Mouse (Mus musculus) heart, embryonic 14.5 days (tissue): ENCODE results near the gene Dupd1. TPM values are rescaled to one million over a fixed set of nuclear protein-coding genes. Genes with fewer than 3 reads are reported as not detected.

Experiments
- ATAC-seq: fragments of 200-750 bp; cut with Nextera tagmentation; 2 replicates; pipeline ENCODE4 v1.8.0; 2017; ENCODE audit warnings: low read depth, moderate TSS enrichment; ENCODE audit not compliant: insufficient number of reproducible peaks, insufficient read depth, low FRiP score
- H3K27ac ChIP-seq, 2 experiments: fragments of 200-500 bp in 1 of 2; fragments of 300-500 bp in 1 of 2; sonication (generic) in 1 of 2; replicated peaks in 1 of 2; 2 replicates each; pipeline ENCODE4 v1.5.1; 2012 to 2014; ENCODE audit warnings: low read depth in 2 of 2, low read length in 2 of 2, control low read depth in 1 of 2, mild to moderate bottlenecking in 1 of 2, mixed read lengths in 1 of 2; ENCODE audit not compliant: control insufficient read depth in 1 of 2, insufficient read depth in 1 of 2
- H3K27me3 ChIP-seq: fragments of 300-500 bp; sonication (generic); 2 replicates; pipeline ENCODE4 v1.6.1; 2014; ENCODE audit warnings: mild to moderate bottlenecking, low read length, control low read depth; ENCODE audit not compliant: control insufficient read depth, insufficient read depth
- H3K36me3 ChIP-seq: fragments of 300-500 bp; sonication (generic); 2 replicates; pipeline ENCODE4 v1.6.1; 2014; ENCODE audit warnings: mild to moderate bottlenecking, control low read depth, low read length, mixed read lengths; ENCODE audit not compliant: control insufficient read depth, insufficient read depth
- H3K4me1 ChIP-seq, 2 experiments: fragments of 200-500 bp in 1 of 2; fragments of 300-500 bp in 1 of 2; sonication (generic) in 1 of 2; 2 replicates each; pipeline ENCODE4 v1.6.1; 2012 to 2014; ENCODE audit warnings: low read length in 2 of 2, control low read depth in 1 of 2, mixed read lengths in 1 of 2; ENCODE audit not compliant: control insufficient read depth in 2 of 2, insufficient read depth in 2 of 2
- H3K4me2 ChIP-seq: fragments of 300-500 bp; sonication (generic); 2 replicates; pipeline ENCODE4 v1.6.1; 2014; ENCODE audit warnings: mild to moderate bottlenecking, low read length
- H3K4me3 ChIP-seq, 2 experiments: fragments of 200-500 bp in 1 of 2; fragments of 300-500 bp in 1 of 2; sonication (generic) in 1 of 2; 2 replicates each; pipeline ENCODE4 v1.5.1; 2012 to 2014; ENCODE audit warnings: low read length in 2 of 2, mild to moderate bottlenecking in 2 of 2, control low read depth in 1 of 2, low read depth in 1 of 2, moderate library complexity in 1 of 2; ENCODE audit not compliant: control insufficient read depth in 1 of 2, insufficient read depth in 1 of 2
- H3K9ac ChIP-seq: fragments of 300-500 bp; sonication (generic); 2 replicates; pipeline ENCODE4 v1.6.1; 2014; ENCODE audit warnings: mild to moderate bottlenecking, low read length
- H3K9me3 ChIP-seq: fragments of 300-500 bp; sonication (generic); 2 replicates; pipeline ENCODE4 v1.6.1; 2016; ENCODE audit warnings: low read length, control low read depth; ENCODE audit not compliant: control insufficient read depth
- WGBS: fragments of 180-500 bp; shearing (Covaris S2); extraction: QIAGEN DNeasy Blood & Tissue Kit; methylation state at CpG from one replicate; pipeline ENCODE4 v1.1.7; 2014; 5-methylcytosine and 5-hydroxymethylcytosine counted together
- polyA plus RNA-seq: library from polyadenylated mRNA; unstranded; fragments of >200 nt; fragmentation: Nextera tagmentation; extraction: Ambion mirVana; gene quantifications from 2 replicates; pipeline ENCODE4 v1.2.1, GENCODE M21; 2014

The Dupd1 gene
- polyA plus RNA-seq, 1 experiment from 2014 or later = 0.18 TPM

DNA sequence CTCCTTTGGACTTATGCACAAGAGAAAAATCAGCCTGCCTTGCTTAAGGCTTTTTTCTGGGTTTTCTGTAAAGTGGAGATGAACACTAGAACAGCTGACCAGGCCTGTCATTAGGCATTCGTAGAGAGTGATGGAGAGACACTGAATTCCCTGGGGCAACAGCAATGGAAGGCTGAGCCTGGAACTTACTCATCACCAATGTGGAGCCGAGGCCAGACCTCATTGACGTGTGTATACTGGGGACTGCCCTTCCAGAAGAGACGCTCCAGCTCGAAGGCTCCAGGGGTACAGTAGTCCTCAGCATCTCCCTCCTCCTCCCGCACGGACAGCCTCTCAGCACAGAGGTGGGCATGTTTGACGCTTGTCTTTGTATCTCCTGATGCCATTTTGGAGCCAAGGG, 11.7 kb downstream of the Dupd1 start:
- no peak for ATAC-seq
- 64% methylated on average over 8 of the region's 8 CpGs for WGBS
- H3K27ac ChIP-seq = peak overlapping the region; percentile 8 to 30; a peak in 1 of 4 replicates

DNA sequence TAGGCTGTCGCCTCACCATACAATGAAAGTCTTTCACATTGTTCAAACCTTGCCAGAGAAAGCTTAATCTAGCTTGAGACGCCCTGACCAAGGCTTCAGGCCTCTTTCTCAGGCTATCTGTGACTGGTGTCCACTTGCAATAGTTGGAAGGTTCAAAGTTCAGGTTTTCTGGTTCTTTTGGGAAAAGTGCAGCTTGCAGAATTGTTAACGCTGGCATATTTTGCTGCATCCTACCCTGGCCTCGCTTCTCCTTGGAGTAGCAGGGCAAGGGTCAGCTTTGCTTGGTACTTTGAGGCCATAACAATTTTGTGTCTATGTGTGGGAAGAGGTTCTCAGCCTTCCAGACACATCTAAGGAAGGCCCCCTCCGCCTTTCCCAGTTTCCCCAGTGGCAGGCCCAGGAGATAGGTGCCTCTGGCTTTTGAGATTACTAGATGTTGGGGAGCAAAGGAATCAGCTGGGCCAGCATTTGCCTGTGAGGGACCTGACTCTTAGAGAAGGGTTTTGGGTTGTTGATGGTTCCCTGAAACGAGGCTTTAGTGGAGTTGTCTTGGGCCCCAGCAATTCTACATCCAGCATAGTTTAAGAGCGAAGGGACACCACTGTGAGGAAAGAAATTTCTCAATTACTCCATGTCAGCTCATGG, 18.1 kb downstream of the Dupd1 start:
- Histone ChIP-seq H3K4me2 (no peak overlapping the region), H3K27me3 (no peaks in the 10 kb centered on the region), H3K9me3 (peaks cover 4% of the 10 kb centered on the region), H3K4me1 (peaks cover 0 to 5% of the 10 kb centered on the region in 2 experiments; a peak in 1 of 4 replicates), H3K27ac (no peak overlapping the region), H3K9ac (no peak overlapping the region), H3K36me3 (no peaks in the 10 kb centered on the region), H3K4me3 (no peak overlapping the region)
- no peak for ATAC-seq
- WGBS = 79% methylated on average over 7 of the region's 7 CpGs

More for the DNA sequence above, 11.7 kb downstream of the Dupd1 start:
- Histone ChIP-seq H3K4me1 (peaks cover 20 to 25% of the 10 kb centered on the region in 2 experiments), H3K4me3 (no peak overlapping the region), H3K27me3 (no peaks in the 10 kb centered on the region), H3K36me3 (no peaks in the 10 kb centered on the region), H3K9me3 (no peaks in the 10 kb centered on the region), H3K9ac (no peak overlapping the region), H3K4me2 (0 out of 2 replicates have a peak overlapping the region, but pooled peaks have one; percentile 10)

DNA sequence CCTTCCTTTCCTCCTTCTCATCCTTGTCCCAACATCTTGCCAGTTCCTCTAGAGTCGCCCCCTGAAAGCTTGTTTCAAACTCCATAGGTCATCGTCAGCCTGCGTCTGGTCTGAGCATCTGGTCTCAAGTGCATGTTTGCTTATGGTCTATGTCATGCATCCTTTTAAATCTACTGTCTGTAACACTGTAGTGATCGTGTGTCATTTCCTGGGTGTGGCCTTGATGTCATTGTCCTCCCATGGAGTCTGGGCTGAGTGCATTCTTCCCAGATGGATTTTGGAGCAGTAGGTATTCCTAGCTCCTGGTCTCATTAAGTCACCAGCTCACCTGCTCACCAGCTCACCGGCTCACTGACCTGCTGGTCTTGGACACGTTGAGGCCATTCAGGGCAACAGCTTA, 19.4 kb downstream of the Dupd1 start:
- Histone ChIP-seq H3K27me3 (no peaks in the 10 kb centered on the region), H3K9me3 (peaks cover 4% of the 10 kb centered on the region), H3K36me3 (no peaks in the 10 kb centered on the region), H3K9ac (no peak overlapping the region), H3K27ac (no peak overlapping the region), H3K4me3 (no peak overlapping the region), H3K4me2 (no peak overlapping the region), H3K4me1 (peaks cover 0 to 5% of the 10 kb centered on the region in 2 experiments; a peak in 2 of 4 replicates)
- no peak for ATAC-seq
- 74% methylated on average over 6 of the region's 6 CpGs for WGBS

DNA sequence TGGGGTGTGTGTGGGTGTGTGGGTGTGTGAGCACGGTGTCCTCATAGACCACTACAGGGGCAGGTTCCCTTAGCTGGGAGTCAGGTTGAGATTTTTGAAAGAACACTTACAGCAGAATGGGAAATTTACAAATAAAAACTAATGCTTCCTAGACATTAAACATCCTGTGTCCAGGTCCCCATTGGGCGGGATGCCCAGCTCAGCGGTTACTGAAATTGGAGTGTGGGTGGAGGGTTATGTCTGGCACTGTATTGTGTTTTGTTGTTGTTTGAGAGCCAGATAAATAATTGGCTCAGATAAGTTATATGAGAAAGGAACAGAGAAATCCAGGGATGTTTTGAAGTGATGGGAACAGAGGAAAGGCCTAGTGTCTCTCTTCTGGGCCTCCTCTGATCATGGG, 23.3 kb downstream of the Dupd1 start:
- H3K27ac ChIP-seq = no peak overlapping the region
- no peak for ATAC-seq
- peaks cover 4% of the 10 kb centered on the region for H3K9me3 ChIP-seq
- H3K27me3 ChIP-seq = peaks cover 11% of the 10 kb centered on the region
- H3K4me1 ChIP-seq = peaks cover 8 to 9% of the 10 kb centered on the region in 2 experiments
- H3K36me3 ChIP-seq = no peaks in the 10 kb centered on the region
- no peak overlapping the region for H3K4me3 ChIP-seq
- WGBS = 85% methylated on average over 3 of the region's 3 CpGs
- H3K4me2 ChIP-seq = no peak overlapping the region
- no peak overlapping the region for H3K9ac ChIP-seq

DNA sequence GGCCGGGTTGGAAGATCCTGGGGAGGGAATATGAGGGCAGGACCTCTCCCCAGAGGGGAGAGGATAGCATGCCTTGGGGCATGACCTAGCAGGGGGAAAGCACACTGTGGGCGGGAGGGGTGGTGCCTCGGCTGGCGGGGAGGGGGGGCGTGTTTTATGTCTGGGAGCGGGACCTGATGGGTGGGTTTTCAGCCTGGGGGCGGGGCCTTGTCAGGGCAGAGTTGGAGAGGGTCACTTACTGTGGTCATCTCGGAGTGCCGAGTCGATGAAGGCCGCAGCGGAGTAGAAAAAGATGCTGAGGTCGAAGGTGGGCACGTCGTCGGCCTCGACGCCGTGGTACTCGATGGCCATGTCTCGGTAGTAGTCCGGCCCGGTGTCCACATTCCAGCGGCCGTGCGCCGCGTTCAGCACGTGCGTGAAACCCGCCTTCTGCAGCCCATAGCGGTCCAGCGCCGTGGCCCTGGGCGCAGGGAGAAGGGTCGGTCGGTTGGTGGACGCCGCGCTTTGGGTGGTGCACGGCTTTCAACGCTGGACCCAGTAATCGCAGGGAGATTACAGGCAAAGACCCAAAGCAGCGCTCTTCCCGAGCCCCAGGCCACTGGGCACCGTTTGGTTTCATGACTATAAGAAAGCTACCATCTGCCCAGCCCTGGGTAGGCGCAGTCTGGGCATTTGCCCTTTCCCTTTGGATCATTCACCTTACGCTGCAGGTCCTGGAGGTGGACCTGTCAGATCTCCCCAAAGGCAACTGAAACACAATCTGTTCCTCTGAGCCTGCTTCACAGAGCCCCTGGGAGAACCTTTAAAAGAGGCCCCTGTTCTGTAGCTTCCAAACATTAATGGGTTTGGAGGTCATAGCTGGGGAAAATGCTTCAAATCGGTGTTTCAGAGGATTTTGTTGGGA, 27.7 kb downstream of the Dupd1 start:
- ATAC-seq = no peak
- Histone ChIP-seq H3K4me2 (peak overlapping the region; percentile 72), H3K27me3 (peaks cover 11% of the 10 kb centered on the region), H3K27ac (no peak overlapping the region), H3K9ac (peak overlapping the region; percentile 59), H3K4me3 (peak overlapping the region; percentile 37 to 49), H3K4me1 (peaks cover 19 to 28% of the 10 kb centered on the region in 2 experiments), H3K36me3 (no peaks in the 10 kb centered on the region), H3K9me3 (no peaks in the 10 kb centered on the region)
- 9% methylated on average over 49 of the region's 49 CpGs for WGBS

DNA sequence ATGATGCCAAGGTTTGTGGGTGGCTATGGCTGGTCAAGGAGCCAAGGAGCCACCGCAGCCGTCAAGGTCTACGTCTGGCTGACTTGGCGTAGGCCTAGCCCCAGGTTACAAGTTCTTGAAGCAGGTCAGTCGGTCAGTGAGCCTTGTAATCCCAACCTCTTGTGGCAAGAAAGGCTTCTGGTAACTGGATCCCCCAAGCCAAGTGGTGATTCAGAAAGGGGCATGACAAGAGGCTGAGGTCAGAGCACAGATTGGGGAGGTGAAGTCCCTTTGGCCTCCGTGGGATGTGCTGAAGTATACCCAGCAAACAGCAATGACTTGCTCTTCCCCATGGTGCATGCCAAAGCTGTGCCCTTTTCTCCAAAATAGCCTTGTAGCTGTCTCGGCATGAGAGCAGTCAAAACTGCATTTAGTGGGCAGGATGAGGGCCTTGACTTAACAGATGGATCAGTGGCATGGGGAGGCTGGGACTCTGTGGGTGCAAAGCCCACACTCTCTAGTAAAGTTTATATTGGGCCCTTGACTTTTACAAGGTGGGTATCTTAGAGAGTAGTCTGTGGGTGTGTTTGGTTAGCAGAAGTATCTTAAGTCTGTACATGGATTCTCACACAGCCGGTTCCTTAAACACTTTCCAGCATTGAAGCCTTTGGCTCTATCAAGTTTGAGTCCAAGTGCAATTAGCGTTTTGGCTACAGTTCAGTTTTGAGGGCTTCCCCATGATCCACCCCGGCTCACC, 28.8 kb downstream of the Dupd1 start:
- no peaks in the 10 kb centered on the region for H3K36me3 ChIP-seq
- no peak overlapping the region for H3K27ac ChIP-seq
- no peak overlapping the region for H3K4me3 ChIP-seq
- peaks cover 11% of the 10 kb centered on the region for H3K27me3 ChIP-seq
- WGBS = 90% methylated on average over 10 of the region's 10 CpGs
- H3K4me1 ChIP-seq = peaks cover 19 to 29% of the 10 kb centered on the region in 2 experiments
- H3K4me2 ChIP-seq = no peak overlapping the region
- H3K9me3 ChIP-seq = no peaks in the 10 kb centered on the region
- H3K9ac ChIP-seq = no peak overlapping the region
- no peak for ATAC-seq

DNA sequence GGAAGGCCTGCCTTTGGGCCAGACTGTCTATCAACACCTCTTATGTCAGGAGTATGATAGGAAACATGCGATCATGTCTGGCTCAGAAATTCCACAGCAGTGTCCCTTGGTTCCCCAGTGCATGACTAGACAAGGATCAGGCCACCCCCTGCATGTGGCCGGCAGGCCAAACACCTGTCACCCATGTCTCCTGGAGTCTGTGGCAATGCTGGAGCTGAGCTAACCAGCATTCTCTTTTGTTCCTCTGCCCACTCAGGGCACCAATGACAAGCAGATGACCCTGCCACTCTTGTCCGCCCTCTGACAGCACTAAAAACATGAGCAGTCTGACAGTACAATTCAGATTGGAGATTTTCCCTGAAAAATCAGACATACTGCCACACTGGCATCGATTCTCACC, 30.5 kb downstream of the Dupd1 start:
- H3K4me3 ChIP-seq = no peak overlapping the region
- no peak overlapping the region for H3K4me2 ChIP-seq
- H3K4me1 ChIP-seq = peaks cover 31 to 42% of the 10 kb centered on the region in 2 experiments
- ATAC-seq = no peak
- H3K27me3 ChIP-seq = peaks cover 11% of the 10 kb centered on the region
- H3K9me3 ChIP-seq = no peaks in the 10 kb centered on the region
- 57% methylated on average over 4 of the region's 4 CpGs for WGBS
- H3K36me3 ChIP-seq = no peaks in the 10 kb centered on the region
- no peak overlapping the region for H3K9ac ChIP-seq
- H3K27ac ChIP-seq = no peak overlapping the region
